Mouse (Mus musculus) CD4-positive naive resting alpha-beta T cell, adult 57 days (primary cell): ENCODE measurements around the gene Ghitm. TPM values are rescaled to one million over a fixed set of nuclear protein-coding genes. Genes with fewer than 3 reads are reported as not detected.

Source experiments
- total RNA-seq: library from RNA; stranded (reverse); gene quantifications from one replicate; pipeline ENCODE4 v1.2.4, GENCODE M21; 2023

Ghitm gene
- total RNA-seq: 163 TPM

DNA sequence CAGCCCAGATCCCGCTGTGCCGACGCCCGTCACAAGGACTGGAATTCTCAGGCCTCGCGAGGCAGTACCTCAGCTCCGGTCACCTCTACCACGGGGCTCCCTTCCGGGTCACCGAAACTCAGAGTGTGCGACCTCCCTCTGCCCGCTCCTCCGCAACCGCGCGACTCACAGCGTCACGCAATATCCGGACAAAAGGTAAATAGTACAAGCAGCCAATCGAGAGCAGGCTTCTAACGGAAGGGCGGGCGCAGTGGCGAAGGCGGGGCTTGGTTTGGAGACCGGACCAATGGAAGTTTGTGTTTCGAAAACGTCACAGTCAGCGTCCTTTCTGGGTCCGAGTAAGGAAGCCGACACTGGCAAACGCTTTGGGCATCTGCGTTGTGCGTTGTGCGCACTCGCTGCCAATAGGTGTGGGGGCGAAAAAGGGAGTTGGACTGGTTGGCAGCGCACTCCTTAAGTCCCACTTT, at the start of gene Ghitm:
TSS of gene Ghitm (minus strand) at position 146 of the 467 bp plus-strand sequence.

DNA sequence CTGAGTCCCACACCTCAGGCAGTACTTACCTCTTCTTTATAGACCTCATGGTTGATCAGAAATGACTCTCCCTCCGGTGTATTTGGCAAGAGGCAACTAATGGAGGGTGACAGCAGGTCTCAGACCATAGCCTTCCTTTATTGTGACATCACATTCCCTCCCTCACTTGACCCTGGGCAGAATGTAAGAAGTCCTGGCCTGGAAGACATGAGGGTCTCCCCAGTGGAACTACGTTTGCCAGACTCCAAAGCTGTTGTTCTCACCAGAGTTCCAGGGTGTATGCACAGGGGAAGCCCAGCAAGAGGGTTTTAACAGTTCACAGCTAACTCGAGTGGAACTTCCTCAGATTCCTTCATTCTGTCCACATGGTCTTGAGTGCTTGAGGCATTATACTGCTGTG, 21.1 kb downstream of the Ghitm start, which contains the start of gene 2610528A11Rik:
TSS of gene 2610528A11Rik (minus strand) at position 101 of the 400 bp plus-strand sequence.

DNA sequence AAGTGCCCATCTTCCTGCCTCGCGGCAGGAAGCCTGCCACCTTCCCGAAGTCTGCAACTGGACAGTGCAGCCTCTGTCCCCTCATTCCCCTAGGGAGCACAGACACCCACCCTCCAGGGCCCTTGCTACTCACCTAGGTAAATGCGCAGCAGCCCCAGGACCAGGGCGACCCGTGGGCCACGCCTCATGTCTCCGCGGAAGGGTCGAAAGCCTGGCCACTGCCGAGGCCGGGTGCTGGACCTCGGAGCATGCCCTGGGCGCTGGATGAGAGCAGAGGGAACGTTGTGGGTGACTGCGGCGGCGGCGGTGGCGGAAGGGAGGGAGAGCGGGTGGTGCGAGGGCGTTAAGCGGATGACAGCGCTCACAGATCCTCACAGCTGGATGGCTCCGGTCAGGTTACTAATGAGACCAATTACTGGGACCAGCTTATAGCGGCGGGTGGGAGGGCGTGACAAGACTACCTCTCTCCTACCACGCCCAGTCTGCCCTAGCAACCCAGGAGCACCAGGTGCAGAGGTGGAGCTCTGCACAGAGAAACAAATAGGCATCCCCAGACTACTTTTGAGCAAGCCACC, 37.0 kb downstream of the Ghitm start, which contains the start of gene Cdhr1:
TSS of gene Cdhr1 (minus strand) at position 392 of the 575 bp plus-strand sequence.

Other genes with a start within 250 kb of the Ghitm start
- 34.5 TPM for gene Ccser2, start 166.5 kb downstream of the Ghitm start, total RNA-seq
- not detected for gene Rgr, start 86.3 kb downstream of the Ghitm start, total RNA-seq
- not detected for gene Lrit1, start 80.4 kb downstream of the Ghitm start, total RNA-seq
- gene Lrit2, start 67.3 kb downstream of the Ghitm start, total RNA-seq: not detected
- 0.12 TPM for gene Cdhr1, start 36.9 kb downstream of the Ghitm start, total RNA-seq
- not detected for gene 2610528A11Rik, start 21.2 kb downstream of the Ghitm start, total RNA-seq